Mouse (Mus musculus) heart, adult 18-20 months (tissue): ENCODE data around the gene Nox4. TPM values are rescaled to one million over a fixed set of nuclear protein-coding genes. Genes with fewer than 3 reads are reported as not detected.

Experiments
- DNase-seq, 2 experiments: peaks; one replicate each; pipeline ENCODE4 v3.0.0; 2021 to 2022; ENCODE audit warnings: mixed read lengths in 1 of 2
- long read RNA-seq, 2 experiments: library from polyadenylated mRNA; stranded (forward); transcript quantifications; one replicate each; pipeline ENCODE4 v2.0.0; 2021
- total RNA-seq, 2 experiments: library from RNA; stranded (reverse); gene quantifications; 2 replicates each; pipeline ENCODE4 v1.2.3; 2021

Gene Nox4
- 1 to 10 TPM in 1 of 2 experiments, under 1 TPM in 1; 0.50 to 1.2 TPM for total RNA-seq
- long read RNA-seq, experiment 1: 0 reads
- long read RNA-seq, experiment 2: 0 reads

- DNase-seq: no peak
Observed at GRCm38 (mm10) chr7:87245856-87246579, at the start of gene Nox4. Gene Nox4 (plus strand): TSS chr7:87246096.

- DNase-seq: no peak
Observed at GRCm38 (mm10) chr7:87204751-87205150, 41.1 kb upstream of the Nox4 start.

GRCm38 (mm10) chr7:87221712-87222111, 24.2 kb upstream of the Nox4 start:
- no peak for DNase-seq

GRCm38 (mm10) chr7:87222751-87223150, 23.1 kb upstream of the Nox4 start:
- DNase-seq: no peak

GRCm38 (mm10) chr7:87225617-87226016, 20.3 kb upstream of the Nox4 start:
- no peak for DNase-seq

GRCm38 (mm10) chr7:87227051-87227948, 18.6 kb upstream of the Nox4 start:
- DNase-seq: no peak

GRCm38 (mm10) chr7:87229502-87229901, 16.4 kb upstream of the Nox4 start:
- no peak for DNase-seq

GRCm38 (mm10) chr7:87241139-87241538, 4.8 kb upstream of the Nox4 start:
- no peak for DNase-seq

GRCm38 (mm10) chr7:87246580-87246934, 661 bp downstream of the Nox4 start:
- DNase-seq: peak; percentile 23 to 28

- no peak for DNase-seq
Observed at GRCm38 (mm10) chr7:87246940-87247339, 1.0 kb downstream of the Nox4 start.

GRCm38 (mm10) chr7:87247926-87248325, 2.0 kb downstream of the Nox4 start:
- peak in 1 of 2 experiments; percentile 3 for DNase-seq

GRCm38 (mm10) chr7:87252071-87252470, 6.2 kb downstream of the Nox4 start:
- DNase-seq: no peak

GRCm38 (mm10) chr7:87277225-87277624, 31.3 kb downstream of the Nox4 start:
- peak; percentile 4 to 38 for DNase-seq

- DNase-seq: no peak
Observed at GRCm38 (mm10) chr7:87303726-87304315, 57.9 kb downstream of the Nox4 start.

GRCm38 (mm10) chr7:87321571-87321970, 75.7 kb downstream of the Nox4 start:
- no peak for DNase-seq

- no peak for DNase-seq
Observed at GRCm38 (mm10) chr7:87322085-87322484, 76.2 kb downstream of the Nox4 start.

- DNase-seq: no peak
Observed at GRCm38 (mm10) chr7:87330782-87331558, 85.1 kb downstream of the Nox4 start.

GRCm38 (mm10) chr7:87345598-87345997, 99.7 kb downstream of the Nox4 start:
- no peak for DNase-seq

GRCm38 (mm10) chr7:87352818-87353217, 106.9 kb downstream of the Nox4 start:
- DNase-seq: no peak

- DNase-seq: no peak
Observed at GRCm38 (mm10) chr7:87367834-87368233, 121.9 kb downstream of the Nox4 start.

GRCm38 (mm10) chr7:87369131-87369530, 123.2 kb downstream of the Nox4 start:
- DNase-seq: peak in 1 of 2 experiments; percentile 12

- DNase-seq: no peak
Observed at GRCm38 (mm10) chr7:87370789-87371188, 124.9 kb downstream of the Nox4 start.
